8 mouse cellular contexts compared by ENCODE assay signal in the genomic region with DNA sequence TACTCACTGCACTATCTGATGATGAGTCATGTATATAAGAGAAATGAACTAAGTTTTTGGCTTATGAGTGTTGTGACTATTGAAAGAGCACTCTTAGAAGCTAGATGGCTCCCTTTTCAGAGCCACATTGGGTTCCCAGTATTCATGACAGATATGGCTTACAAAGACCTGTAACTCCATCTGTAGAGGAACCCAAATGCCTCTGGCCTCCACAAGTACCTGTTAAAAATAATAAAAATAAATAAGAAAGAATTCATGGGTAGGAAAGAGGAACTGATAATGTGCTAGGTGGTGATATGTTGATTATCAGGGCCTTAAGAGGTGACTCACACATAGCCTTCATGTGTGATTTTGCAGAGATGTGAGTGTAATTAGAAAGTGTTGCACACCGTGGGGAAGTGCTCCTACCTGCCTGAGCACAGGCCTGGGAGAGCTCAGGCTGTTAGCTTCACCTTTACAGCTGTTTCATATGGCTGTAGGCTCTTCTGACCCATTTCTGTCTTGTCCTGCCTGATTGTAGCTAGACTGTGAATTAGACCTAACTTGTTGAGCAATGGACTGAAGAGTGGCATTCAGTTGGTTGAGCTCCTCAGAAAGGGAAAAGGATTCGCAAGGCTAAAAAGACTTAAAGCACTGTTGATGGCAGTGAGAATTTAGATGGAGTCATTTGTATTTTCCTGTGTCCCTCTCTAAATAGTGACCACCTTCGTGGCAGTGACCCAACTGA. TPM values are rescaled to one million over a fixed set of nuclear protein-coding genes. Genes with fewer than 3 reads are reported as not detected.
DNase-seq lines count a peak whose midpoint lies in the region; ATAC-seq lines count a peak whose summit lies in the region.

No protein-coding gene starts in this region.

- H3K4me2 ChIP-seq in hindbrain, embryonic 14.5 days (replicated peaks), result 0 out of 2 replicates have a peak overlapping the region, but pooled peaks have one; percentile 29
- H3K4me2 ChIP-seq in neural tube, embryonic 13.5 days, result no peak overlapping the region
- no peak overlapping the region for H3K4me2 ChIP-seq in neural tube, embryonic 15.5 days
- H3K4me2 ChIP-seq in stomach, embryonic 16.5 days (ENCODE audit: low read depth, low read length), result no peak overlapping the region

- no peak overlapping the region for H3K27ac ChIP-seq in hindbrain, embryonic 14.5 days
- H3K27ac ChIP-seq in hindbrain, embryonic 10.5 days, result no peak overlapping the region
- no peak overlapping the region for H3K27ac ChIP-seq in neural tube, embryonic 13.5 days (replicated peaks)
- no peak overlapping the region for H3K27ac ChIP-seq in neural tube, embryonic 15.5 days (replicated peaks)
- 0 out of 2 replicates have a peak overlapping the region, but pooled peaks have one; percentile 8 for H3K27ac ChIP-seq in stomach, embryonic 16.5 days (ENCODE audit: low read length)

- 84% methylated on average over 3 of the region's 3 CpGs for WGBS in hindbrain, embryonic 14.5 days
- WGBS in hindbrain, embryonic 10.5 days, result 90% methylated on average over 3 of the region's 3 CpGs
- 85% methylated on average over 3 of the region's 3 CpGs for WGBS in neural tube, embryonic 13.5 days
- WGBS in neural tube, embryonic 15.5 days, result 85% methylated on average over 3 of the region's 3 CpGs
- 60% methylated on average over 3 of the region's 3 CpGs for WGBS in stomach, embryonic 16.5 days

- H3K4me1 ChIP-seq in hindbrain, embryonic 14.5 days (replicated peaks; ENCODE audit: control insufficient read depth, insufficient read depth, low read length), result peaks cover 3% of the 10 kb centered on the region; the same call in 1 of the 2 replicates
- H3K4me1 ChIP-seq in hindbrain, embryonic 10.5 days (replicated peaks), result no peaks in the 10 kb centered on the region
- peaks cover 9% of the 10 kb centered on the region for H3K4me1 ChIP-seq in neural tube, embryonic 13.5 days (replicated peaks)
- H3K4me1 ChIP-seq in neural tube, embryonic 15.5 days, result peaks cover 12% of the 10 kb centered on the region
- peaks cover 17% of the 10 kb centered on the region for H3K4me1 ChIP-seq in stomach, embryonic 16.5 days (ENCODE audit: control insufficient read depth, insufficient read depth, low read length)

- no peaks in the 10 kb centered on the region for H3K27me3 ChIP-seq in hindbrain, embryonic 14.5 days (ENCODE audit: control insufficient read depth, insufficient read depth, low read length)
- H3K27me3 ChIP-seq in hindbrain, embryonic 10.5 days (ENCODE audit: insufficient read depth, poor library complexity, severe bottlenecking), result no peaks in the 10 kb centered on the region
- no peaks in the 10 kb centered on the region for H3K27me3 ChIP-seq in neural tube, embryonic 13.5 days
- H3K27me3 ChIP-seq in neural tube, embryonic 15.5 days (replicated peaks), result no peaks in the 10 kb centered on the region
- H3K27me3 ChIP-seq in stomach, embryonic 16.5 days (ENCODE audit: control insufficient read depth, insufficient read depth, low read length), result no peaks in the 10 kb centered on the region

- no peak overlapping the region for H3K4me3 ChIP-seq in hindbrain, embryonic 14.5 days (replicated peaks; ENCODE audit: low read length)
- no peak overlapping the region for H3K4me3 ChIP-seq in hindbrain, embryonic 10.5 days
- no peak overlapping the region for H3K4me3 ChIP-seq in neural tube, embryonic 13.5 days
- H3K4me3 ChIP-seq in neural tube, embryonic 15.5 days (replicated peaks), result no peak overlapping the region
- H3K4me3 ChIP-seq in stomach, embryonic 16.5 days (replicated peaks; ENCODE audit: low read length), result no peak overlapping the region

- H3K36me3 ChIP-seq in hindbrain, embryonic 14.5 days (replicated peaks; ENCODE audit: control insufficient read depth, insufficient read depth), result no peaks in the 10 kb centered on the region
- H3K36me3 ChIP-seq in hindbrain, embryonic 10.5 days, result 0 out of 2 replicates have a peak, but pooled peaks cover 3% of the 10 kb centered on the region
- H3K36me3 ChIP-seq in neural tube, embryonic 13.5 days, result no peaks in the 10 kb centered on the region
- H3K36me3 ChIP-seq in neural tube, embryonic 15.5 days, result no peaks in the 10 kb centered on the region
- H3K36me3 ChIP-seq in stomach, embryonic 16.5 days (ENCODE audit: control insufficient read depth, insufficient read depth, low read length), result no peaks in the 10 kb centered on the region

- H3K9me3 ChIP-seq in hindbrain, embryonic 14.5 days (ENCODE audit: control insufficient read depth, low read length), result 0 out of 2 replicates have a peak, but pooled peaks cover 5% of the 10 kb centered on the region
- H3K9me3 ChIP-seq in hindbrain, embryonic 10.5 days, result peaks cover 11% of the 10 kb centered on the region
- H3K9me3 ChIP-seq in neural tube, embryonic 13.5 days, result peaks cover 16% of the 10 kb centered on the region; the same call in 1 of the 2 replicates
- no peaks in the 10 kb centered on the region for H3K9me3 ChIP-seq in neural tube, embryonic 15.5 days (replicated peaks)
- no peaks in the 10 kb centered on the region for H3K9me3 ChIP-seq in stomach, embryonic 16.5 days (replicated peaks; ENCODE audit: control insufficient read depth, low read length)

- H3K9ac ChIP-seq in hindbrain, embryonic 14.5 days, result no peak overlapping the region
- H3K9ac ChIP-seq in neural tube, embryonic 13.5 days, result no peak overlapping the region
- no peak overlapping the region for H3K9ac ChIP-seq in neural tube, embryonic 15.5 days (replicated peaks)
- no peak overlapping the region for H3K9ac ChIP-seq in stomach, embryonic 16.5 days (ENCODE audit: low read length)

- no peak for DNase-seq in hindbrain, embryonic 14.5 days (ENCODE audit: low spot score)
- no peak for DNase-seq in hindbrain, embryonic 10.5 days (ENCODE audit: low spot score)
- no peak for DNase-seq in adrenal gland, postnatal 36 days
- no peak for DNase-seq in thymus, postnatal 25 days

- no peak for ATAC-seq in hindbrain, embryonic 14.5 days (ENCODE audit: low FRiP score)
- 0 out of 2 replicates have a peak, but pooled peaks have one; percentile 5 for ATAC-seq in neural tube, embryonic 13.5 days (ENCODE audit: low read depth)
- ATAC-seq in neural tube, embryonic 15.5 days (ENCODE audit: low FRiP score), result no peak
- 0 out of 2 replicates have a peak, but pooled peaks have one; percentile 12 for ATAC-seq in erythroid progenitor cell, adult 5-6 weeks (replicated peaks; ENCODE audit: low FRiP score, poor library complexity, severe bottlenecking)
- ATAC-seq in stomach, embryonic 16.5 days (ENCODE audit: insufficient read depth, low FRiP score), result no peak

RNA-seq across cellular contexts. Expression of a gene that starts 12.7 kb away (rescaled TPM):
- polyA plus RNA-seq in hindbrain, embryonic 14.5 days (2014; fragmentation: Nextera tagmentation; extraction: Ambion mirVana), result 44.1 and 45.7 TPM in 2 replicates
- polyA plus RNA-seq in hindbrain, embryonic 10.5 days (2016; fragmentation: Nextera tagmentation; extraction: Ambion mirVana), result 31.1 and 33.9 TPM in 2 replicates
- 36.1 and 40.8 TPM in 2 replicates for polyA plus RNA-seq in neural tube, embryonic 13.5 days (2015; fragmentation: Nextera tagmentation; extraction: Ambion mirVana)
- polyA plus RNA-seq in neural tube, embryonic 15.5 days (2015; fragmentation: Nextera tagmentation; extraction: Ambion mirVana), result 42.3 and 42.6 TPM in 2 replicates
- total RNA-seq in erythroid progenitor cell, adult 5-6 weeks (2015; ENCODE audit: low replicate concordance), result 68.8 and 90.1 TPM in 2 replicates
- total RNA-seq in erythroid progenitor cell, adult 5-6 weeks (2017; ENCODE audit: low replicate concordance), result 101 and 122 TPM in 2 replicates
- polyA plus RNA-seq in stomach, embryonic 16.5 days (2015; fragmentation: Nextera tagmentation; extraction: Ambion mirVana), result 27.6 and 28.8 TPM in 2 replicates
- total RNA-seq in adrenal gland, postnatal 36 days (2021), result 10 to 100 TPM; 38.1 to 39.7 TPM

Comparison
In these comparisons a context has a peak if more than half of its experiments do, and no peak if none do; other contexts are left out.
1. ATAC-seq: peak in neural tube, embryonic 13.5 days (single experiment) and erythroid progenitor cell, adult 5-6 weeks (single experiment); none in hindbrain, embryonic 14.5 days (single experiment), neural tube, embryonic 15.5 days (single experiment) and stomach, embryonic 16.5 days (single experiment).